Mouse (Mus musculus) CH12.LX (cell line): ENCODE results near the gene Exoc7.

Experiments
- BHLHE40 ChIP-seq: IDR thresholded peaks from 2 replicates; pipeline ENCODE4 v1.6.1; 2011; ENCODE audit warnings: mild to moderate bottlenecking, low read depth, low read length, improper control_type of control experiment
- CTCF ChIP-seq, 2 experiments: IDR thresholded peaks in 1 of 2; conservative IDR thresholded peaks in 1 of 2; 2 replicates each; pipeline ENCODE4 v1.5.1; 2011 to 2012; ENCODE audit warnings: low read depth in 2 of 2, low read length in 2 of 2, improper control_type of control experiment in 1 of 2, inconsistent platforms in 1 of 2, mild to moderate bottlenecking in 1 of 2, moderate library complexity in 1 of 2
- JUND ChIP-seq: conservative IDR thresholded peaks from 2 replicates; pipeline ENCODE4 v1.6.1; 2011; ENCODE audit warnings: low read depth, low read length, improper control_type of control experiment
- KAT2A ChIP-seq: IDR thresholded peaks from 2 replicates; pipeline ENCODE4 v1.6.1; 2012; ENCODE audit warnings: low read length, improper control_type of control experiment, inconsistent platforms; ENCODE audit not compliant: insufficient replicate concordance
- MAFK ChIP-seq: IDR thresholded peaks from 2 replicates; pipeline ENCODE4 v1.6.1; 2011; ENCODE audit warnings: low read length, improper control_type of control experiment; ENCODE audit not compliant: insufficient replicate concordance
- MEF2A ChIP-seq: IDR thresholded peaks from 2 replicates; pipeline ENCODE4 v1.6.1; 2014; ENCODE audit warnings: low read depth, mild to moderate bottlenecking, inconsistent platforms, low read length, improper control_type of control experiment, borderline replicate concordance
- NELFE ChIP-seq: IDR thresholded peaks from 2 replicates; pipeline ENCODE4 v1.6.1; 2011; ENCODE audit warnings: low read depth, low read length, improper control_type of control experiment
- POLR2A ChIP-seq: IDR thresholded peaks from 2 replicates; pipeline ENCODE4 v1.6.1; 2011; ENCODE audit warnings: low read depth, mild to moderate bottlenecking, improper control_type of control experiment, low read length
- TBP ChIP-seq: conservative IDR thresholded peaks from 2 replicates; pipeline ENCODE4 v1.6.1; 2011; ENCODE audit warnings: low read depth, low read length, improper control_type of control experiment
- USF2 ChIP-seq: conservative IDR thresholded peaks from 2 replicates; pipeline ENCODE4 v1.6.1; 2011; ENCODE audit warnings: low read depth, low read length, improper control_type of control experiment
- ZKSCAN1 ChIP-seq: IDR thresholded peaks from 2 replicates; pipeline ENCODE4 v1.6.1; 2012; ENCODE audit warnings: low read depth, inconsistent platforms, low read length, improper control_type of control experiment, borderline replicate concordance

- TF ChIP-seq CTCF (conservative IDR thresholded peaks at IDR 0.05 in 1 of 2, IDR thresholded peaks at IDR 0.05 in 1 of 2; ENCODE audit: low read depth in 2 of 2, low read length in 2 of 2) (no peak), POLR2A (no peak), USF2 (no peak), TBP (no peak), JUND (no peak), MEF2A (no peak), MAFK (no peak), KAT2A (no peak), NELFE (no peak), BHLHE40 (no peak), ZKSCAN1 (no peak)
Measured at GRCm38 (mm10) chr11:116307019-116307725, at the start of gene Exoc7.
